Mouse (Mus musculus) E14TG2a.4 (cell line): ENCODE results near the gene Cdk5rap2.

Experiments
- H3K27me3 ChIP-seq: 2 replicates; pipeline ENCODE4 v1.6.1; 2014; ENCODE audit warnings: low read length, control low read depth; ENCODE audit not compliant: insufficient read depth
- H3K36me3 ChIP-seq: 2 replicates; pipeline ENCODE4 v1.6.1; 2014; ENCODE audit warnings: low read length, control low read depth; ENCODE audit not compliant: insufficient read depth
- H3K4me1 ChIP-seq: replicated peaks from 2 replicates; pipeline ENCODE4 v1.6.1; 2014; ENCODE audit warnings: low read depth, low read length, control low read depth
- H3K4me3 ChIP-seq: replicated peaks from 2 replicates; pipeline ENCODE4 v1.5.1; 2014; ENCODE audit warnings: mild to moderate bottlenecking, low read length
- H3K9me3 ChIP-seq: 2 replicates; pipeline ENCODE4 v1.6.1; 2014; ENCODE audit warnings: low read length, control low read depth
- CTCF ChIP-seq: conservative IDR thresholded peaks from 2 replicates; pipeline ENCODE4 v1.5.1; 2014; ENCODE audit warnings: low read length
- NANOG ChIP-seq: IDR thresholded peaks from 2 replicates; pipeline ENCODE4 v1.6.1; 2014; ENCODE audit warnings: borderline replicate concordance, low read length, mixed read lengths
- POU5F1 ChIP-seq: IDR thresholded peaks from 2 replicates; pipeline ENCODE4 v1.6.1; 2014; ENCODE audit warnings: low read length, borderline replicate concordance

Gene Cdk5rap2

DNA sequence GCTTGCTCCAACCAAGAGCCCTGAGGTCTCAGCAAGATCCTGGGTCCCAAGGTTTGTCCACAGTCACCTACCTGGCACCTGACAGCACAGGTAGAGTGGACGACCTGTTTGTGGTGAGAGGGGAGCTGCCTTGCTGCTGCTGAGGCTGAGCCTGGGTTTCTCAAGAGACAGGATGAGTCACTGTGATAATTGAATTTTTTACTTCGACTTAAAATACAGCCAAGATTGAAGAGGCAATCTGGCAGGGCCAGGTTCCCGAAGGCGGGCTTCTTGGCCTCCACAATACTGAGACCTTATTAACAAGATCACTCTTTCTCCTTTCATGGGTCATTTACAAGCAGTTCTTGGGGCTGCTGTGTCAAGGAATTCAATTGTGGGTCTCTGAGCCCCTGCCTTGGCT, 190.5 kb downstream of the Cdk5rap2 start:
- Histone ChIP-seq H3K4me3 (no peak overlapping the region), H3K9me3 (no peaks in the 10 kb centered on the region), H3K4me1 (no peaks in the 10 kb centered on the region), H3K27me3 (no peaks in the 10 kb centered on the region), H3K36me3 (peaks cover 37% of the 10 kb centered on the region)
- TF ChIP-seq POU5F1 (no peak), CTCF (no peak), NANOG (no peak)

- TF ChIP-seq CTCF, result no peak
- no peak for TF ChIP-seq NANOG
- no peak for TF ChIP-seq POU5F1
- H3K9me3 ChIP-seq, result no peaks in the 10 kb centered on the region
- no peaks in the 10 kb centered on the region for H3K36me3 ChIP-seq
- H3K27me3 ChIP-seq, result no peaks in the 10 kb centered on the region
- H3K4me1 ChIP-seq, result no peaks in the 10 kb centered on the region
- no peak overlapping the region for H3K4me3 ChIP-seq
Measured at GRCm38 (mm10) chr4:70185971-70186370, 224.3 kb downstream of the Cdk5rap2 start.
